Mouse (Mus musculus) CD4-positive, CD25-positive, alpha-beta regulatory T cell, adult 2 months (primary cell): Measurements from ENCODE around the gene Kat6b.
"Not testable (repeated sequence)": the region's sequence is repeated elsewhere in the genome, so short reads cannot be mapped to it uniquely, and the experiment has no call there.

ENCODE experiments used
- DNase-seq: peaks from one replicate; pipeline ENCODE4 v3.0.0-alpha.2; 2012; ENCODE audit warnings: low read depth, low spot score

Kat6b gene

GRCm38 (mm10) chr14:21662465-21663142 is 181.4 kb downstream of the Kat6b start:
- no peak for DNase-seq

DNA sequence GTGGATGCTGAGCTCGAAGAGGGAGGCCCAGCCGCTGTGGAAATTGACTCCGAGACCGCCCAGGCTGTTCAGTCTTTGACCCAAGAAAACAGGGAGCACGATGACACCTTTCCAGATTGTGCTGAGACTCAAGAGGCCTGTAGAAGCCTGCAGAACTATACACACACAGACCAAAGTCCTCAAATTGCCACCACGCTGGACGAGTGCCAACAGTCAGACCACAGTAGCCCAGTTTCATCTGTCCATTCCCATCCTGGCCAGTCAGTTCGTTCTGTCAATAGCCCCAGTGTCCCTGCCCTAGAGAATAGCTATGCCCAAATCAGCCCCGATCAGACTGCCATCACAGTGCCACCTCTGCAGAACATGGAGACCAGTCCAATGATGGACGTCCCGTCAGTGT is 188.0 kb downstream of the Kat6b start:
- DNase-seq: no peak

- DNase-seq: no peak
Observed at GRCm38 (mm10) chr14:21669633-21670421, 188.6 kb downstream of the Kat6b start.

DNA sequence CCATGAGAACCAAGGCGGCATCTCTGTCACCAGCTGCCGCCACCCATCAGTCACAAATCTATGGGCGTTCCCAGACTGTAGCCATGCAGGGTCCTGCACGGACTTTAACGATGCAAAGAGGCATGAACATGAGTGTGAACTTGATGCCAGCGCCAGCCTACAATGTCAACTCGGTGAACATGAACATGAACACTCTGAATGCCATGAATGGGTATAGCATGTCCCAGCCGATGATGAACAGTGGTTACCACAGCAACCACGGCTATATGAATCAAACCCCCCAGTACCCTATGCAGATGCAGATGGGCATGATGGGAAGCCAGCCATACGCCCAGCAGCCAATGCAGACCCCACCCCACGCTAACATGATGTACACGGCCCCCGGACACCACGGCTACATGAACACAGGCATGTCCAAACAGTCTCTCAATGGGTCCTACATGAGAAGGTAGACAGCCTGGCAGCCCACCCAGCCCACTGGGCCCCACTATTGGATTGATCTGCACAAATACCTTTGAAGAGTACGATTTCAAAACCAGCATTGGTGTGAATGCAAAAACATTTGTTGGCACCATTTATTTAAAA is 189.3 kb downstream of the Kat6b start:
- not testable (repeated sequence) for DNase-seq

DNA sequence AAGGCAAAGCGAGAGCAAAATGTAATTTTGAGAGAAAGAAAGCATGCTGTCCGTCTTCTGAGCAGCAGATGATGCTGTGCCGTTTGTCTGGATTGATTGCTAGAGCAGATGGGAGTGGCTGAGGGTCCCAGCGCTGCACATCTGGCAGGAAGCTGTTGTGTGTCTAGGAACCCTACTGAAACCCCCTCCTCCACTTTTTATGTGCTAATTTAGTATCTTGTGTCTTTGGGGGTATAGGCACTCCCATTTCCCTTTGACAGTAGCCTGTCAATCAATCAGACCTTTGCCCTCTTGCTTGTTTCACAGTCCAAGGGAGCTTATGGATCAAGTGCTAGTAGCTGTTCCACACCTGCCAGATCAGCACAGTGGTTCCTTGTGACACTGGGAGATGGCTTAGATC is 191.9 kb downstream of the Kat6b start:
- no peak for DNase-seq

- no peak for DNase-seq
Observed at GRCm38 (mm10) chr14:21674471-21674870, 193.2 kb downstream of the Kat6b start.

DNA sequence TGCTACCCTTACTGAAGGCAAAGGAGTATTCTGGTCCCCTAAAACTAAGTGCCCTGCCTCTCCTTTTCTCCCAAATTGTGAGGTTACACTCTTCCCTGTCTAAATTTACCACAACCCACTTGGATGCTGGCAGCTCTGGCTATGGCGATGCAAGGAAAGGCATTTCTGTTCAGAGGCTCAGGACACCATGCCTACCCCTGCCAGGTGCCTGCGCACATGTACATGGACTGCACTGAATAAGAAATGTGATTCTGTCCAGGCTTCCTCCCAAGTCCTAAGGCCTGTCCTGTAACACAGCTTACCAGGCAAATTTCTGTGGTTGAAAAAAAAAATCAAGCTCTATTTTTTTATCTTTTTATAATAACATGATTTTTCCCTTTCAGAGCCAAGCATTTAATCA is 195.0 kb downstream of the Kat6b start:
- no peak for DNase-seq

DNA sequence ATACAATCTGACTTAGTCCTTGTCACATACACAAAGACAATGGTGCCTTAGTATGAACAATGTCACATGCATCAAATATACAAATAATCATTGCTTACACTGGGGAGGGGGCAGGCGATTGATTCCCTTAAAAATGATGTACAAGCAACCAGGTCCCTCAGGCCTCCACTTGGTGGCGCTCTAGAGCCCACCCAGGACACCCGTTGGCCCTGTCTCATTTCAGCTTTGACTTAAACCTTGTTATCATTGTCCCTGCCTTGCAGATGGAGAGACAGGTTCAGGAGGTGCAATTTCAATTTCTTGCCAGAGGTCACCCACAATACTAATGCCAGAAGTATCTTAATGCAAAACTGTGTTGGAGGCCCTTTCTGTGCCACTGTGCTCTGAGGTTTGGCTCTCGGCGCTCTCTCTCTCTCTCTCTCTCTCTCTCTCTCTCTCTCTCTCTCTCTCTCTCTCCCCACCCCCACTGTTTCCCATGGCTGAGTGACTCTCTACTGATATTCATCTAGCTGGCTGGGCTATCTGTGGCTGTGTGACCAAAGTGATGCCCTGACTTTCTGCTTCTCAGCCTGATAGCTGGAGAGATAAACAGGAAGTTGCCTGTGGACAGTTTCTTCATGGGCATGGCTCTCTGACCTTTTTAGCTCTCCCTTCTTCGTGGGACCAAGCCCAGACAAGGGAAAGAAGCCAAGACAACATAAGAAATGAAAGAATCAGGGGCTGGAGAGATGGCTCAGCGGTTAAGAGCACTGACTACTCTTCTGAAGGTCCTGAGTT is 197.5 kb downstream of the Kat6b start:
- DNase-seq: peak; percentile 74

GRCm38 (mm10) chr14:21679631-21680201 is 198.5 kb downstream of the Kat6b start:
- DNase-seq: no peak

GRCm38 (mm10) chr14:21682681-21683129 is 201.5 kb downstream of the Kat6b start:
- DNase-seq: peak; percentile 83

DNA sequence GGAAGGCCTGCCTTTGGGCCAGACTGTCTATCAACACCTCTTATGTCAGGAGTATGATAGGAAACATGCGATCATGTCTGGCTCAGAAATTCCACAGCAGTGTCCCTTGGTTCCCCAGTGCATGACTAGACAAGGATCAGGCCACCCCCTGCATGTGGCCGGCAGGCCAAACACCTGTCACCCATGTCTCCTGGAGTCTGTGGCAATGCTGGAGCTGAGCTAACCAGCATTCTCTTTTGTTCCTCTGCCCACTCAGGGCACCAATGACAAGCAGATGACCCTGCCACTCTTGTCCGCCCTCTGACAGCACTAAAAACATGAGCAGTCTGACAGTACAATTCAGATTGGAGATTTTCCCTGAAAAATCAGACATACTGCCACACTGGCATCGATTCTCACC is 202.6 kb downstream of the Kat6b start:
- DNase-seq: no peak

DNA sequence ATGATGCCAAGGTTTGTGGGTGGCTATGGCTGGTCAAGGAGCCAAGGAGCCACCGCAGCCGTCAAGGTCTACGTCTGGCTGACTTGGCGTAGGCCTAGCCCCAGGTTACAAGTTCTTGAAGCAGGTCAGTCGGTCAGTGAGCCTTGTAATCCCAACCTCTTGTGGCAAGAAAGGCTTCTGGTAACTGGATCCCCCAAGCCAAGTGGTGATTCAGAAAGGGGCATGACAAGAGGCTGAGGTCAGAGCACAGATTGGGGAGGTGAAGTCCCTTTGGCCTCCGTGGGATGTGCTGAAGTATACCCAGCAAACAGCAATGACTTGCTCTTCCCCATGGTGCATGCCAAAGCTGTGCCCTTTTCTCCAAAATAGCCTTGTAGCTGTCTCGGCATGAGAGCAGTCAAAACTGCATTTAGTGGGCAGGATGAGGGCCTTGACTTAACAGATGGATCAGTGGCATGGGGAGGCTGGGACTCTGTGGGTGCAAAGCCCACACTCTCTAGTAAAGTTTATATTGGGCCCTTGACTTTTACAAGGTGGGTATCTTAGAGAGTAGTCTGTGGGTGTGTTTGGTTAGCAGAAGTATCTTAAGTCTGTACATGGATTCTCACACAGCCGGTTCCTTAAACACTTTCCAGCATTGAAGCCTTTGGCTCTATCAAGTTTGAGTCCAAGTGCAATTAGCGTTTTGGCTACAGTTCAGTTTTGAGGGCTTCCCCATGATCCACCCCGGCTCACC is 204.3 kb downstream of the Kat6b start:
- no peak for DNase-seq

GRCm38 (mm10) chr14:21686376-21687279 is 205.4 kb downstream of the Kat6b start:
- no peak for DNase-seq

DNA sequence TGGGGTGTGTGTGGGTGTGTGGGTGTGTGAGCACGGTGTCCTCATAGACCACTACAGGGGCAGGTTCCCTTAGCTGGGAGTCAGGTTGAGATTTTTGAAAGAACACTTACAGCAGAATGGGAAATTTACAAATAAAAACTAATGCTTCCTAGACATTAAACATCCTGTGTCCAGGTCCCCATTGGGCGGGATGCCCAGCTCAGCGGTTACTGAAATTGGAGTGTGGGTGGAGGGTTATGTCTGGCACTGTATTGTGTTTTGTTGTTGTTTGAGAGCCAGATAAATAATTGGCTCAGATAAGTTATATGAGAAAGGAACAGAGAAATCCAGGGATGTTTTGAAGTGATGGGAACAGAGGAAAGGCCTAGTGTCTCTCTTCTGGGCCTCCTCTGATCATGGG is 209.8 kb downstream of the Kat6b start:
- no peak for DNase-seq

- DNase-seq: no peak
Observed at GRCm38 (mm10) chr14:21695020-21695419, 213.8 kb downstream of the Kat6b start.

- no peak for DNase-seq
Observed at GRCm38 (mm10) chr14:21696186-21696830, 215.1 kb downstream of the Kat6b start.

DNA sequence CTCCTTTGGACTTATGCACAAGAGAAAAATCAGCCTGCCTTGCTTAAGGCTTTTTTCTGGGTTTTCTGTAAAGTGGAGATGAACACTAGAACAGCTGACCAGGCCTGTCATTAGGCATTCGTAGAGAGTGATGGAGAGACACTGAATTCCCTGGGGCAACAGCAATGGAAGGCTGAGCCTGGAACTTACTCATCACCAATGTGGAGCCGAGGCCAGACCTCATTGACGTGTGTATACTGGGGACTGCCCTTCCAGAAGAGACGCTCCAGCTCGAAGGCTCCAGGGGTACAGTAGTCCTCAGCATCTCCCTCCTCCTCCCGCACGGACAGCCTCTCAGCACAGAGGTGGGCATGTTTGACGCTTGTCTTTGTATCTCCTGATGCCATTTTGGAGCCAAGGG is 221.5 kb downstream of the Kat6b start:
- DNase-seq: no peak

GRCm38 (mm10) chr14:21703255-21703654 is 222.0 kb downstream of the Kat6b start:
- no peak for DNase-seq

DNA sequence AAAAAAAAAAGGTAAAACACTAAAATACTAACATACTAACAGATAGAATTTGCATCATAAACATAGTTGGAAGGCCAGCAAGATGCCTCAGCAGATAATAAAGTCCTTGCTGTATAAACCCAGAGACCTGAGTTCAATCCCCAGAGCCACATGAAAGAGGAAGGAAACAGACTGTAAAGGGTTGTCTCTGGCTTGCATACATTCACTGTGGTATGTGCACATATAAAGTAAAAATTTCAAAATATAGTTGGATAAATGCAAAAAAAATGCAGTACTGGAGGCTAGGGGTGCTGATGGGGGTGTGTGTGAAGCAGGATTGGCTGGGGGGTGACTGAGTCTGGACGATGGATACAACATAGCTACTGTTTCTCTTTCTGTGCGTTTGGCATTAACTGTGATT is 224.2 kb downstream of the Kat6b start:
- no peak for DNase-seq
